9 mouse cellular contexts compared by ENCODE assay signal in the genomic region with DNA sequence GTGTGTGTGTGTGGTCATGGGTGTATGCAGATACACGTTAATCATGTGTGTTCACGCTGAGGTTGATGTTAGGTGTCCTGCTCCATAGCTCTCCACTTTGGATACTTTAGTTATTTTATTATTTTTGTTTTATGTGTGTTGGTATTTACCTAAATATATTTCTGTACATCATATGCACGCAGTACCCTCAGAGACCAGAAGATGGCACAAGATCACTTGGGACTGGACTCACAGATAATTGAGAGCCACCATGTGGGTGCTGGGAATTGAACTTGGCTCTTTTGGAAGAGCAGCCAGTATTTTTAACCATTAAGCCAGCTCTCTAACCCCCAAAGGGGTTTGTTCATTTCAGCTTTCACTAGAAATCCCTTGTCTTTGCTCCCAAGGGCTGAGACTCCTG. TPM values are rescaled to one million over a fixed set of nuclear protein-coding genes. Genes with fewer than 3 reads are reported as not detected.
DNase-seq lines count a peak whose midpoint lies in the region; ATAC-seq and TF ChIP-seq lines count a peak whose summit lies in the region.
"Had no signal": no experiment of that assay in that cellular context is flagged by ENCODE, and none has a peak within 500 bp of the region (broad histone marks: within the 10 kb centered on the region; RNA-seq: fewer than 3 reads in every experiment).

No protein-coding gene starts in this region.

- no peaks in the 10 kb centered on the region for H3K27me3 ChIP-seq in liver, adult 2 months (ENCODE audit: control insufficient read depth, insufficient read depth, low read length)
- H3K27me3 ChIP-seq in liver, embryonic 11.5 days (replicated peaks; ENCODE audit: control insufficient read depth, insufficient read depth, low read length) = no peaks in the 10 kb centered on the region
- H3K27me3 ChIP-seq: limb, embryonic 12.5 days had no signal

- H3K36me3 ChIP-seq in liver, adult 2 months (ENCODE audit: control insufficient read depth, insufficient read depth, low read length) = peaks cover 2% of the 10 kb centered on the region; the same call in 1 of the 2 replicates
- H3K36me3 ChIP-seq in liver, embryonic 11.5 days (ENCODE audit: control insufficient read depth, insufficient read depth, low read length) = no peaks in the 10 kb centered on the region; the same call in 1 of the 2 replicates
- H3K36me3 ChIP-seq: limb, embryonic 12.5 days had no signal

- no peak overlapping the region for H3K4me3 ChIP-seq in liver, adult 2 months (ENCODE audit: insufficient read depth, low read depth, low read length)
- no peak overlapping the region for H3K4me3 ChIP-seq in liver, embryonic 11.5 days (ENCODE audit: low read depth, low read length)
- H3K4me3 ChIP-seq: limb, embryonic 12.5 days had no signal

- no peak overlapping the region for H3K4me2 ChIP-seq in liver, embryonic 11.5 days
- H3K4me2 ChIP-seq: limb, embryonic 12.5 days had no signal

- H3K9ac ChIP-seq in liver, adult 2 months (ENCODE audit: low read depth, low read length) = no peak overlapping the region
- H3K9ac ChIP-seq in liver, embryonic 11.5 days (ENCODE audit: low read depth, low read length) = no peak overlapping the region
- H3K9ac ChIP-seq: limb, embryonic 12.5 days had no signal

- 98% methylated on average over 3 of the region's 3 CpGs for WGBS in liver, adult 2 months
- WGBS in liver, embryonic 11.5 days = 95% methylated on average over 3 of the region's 3 CpGs

- H3K79me2 ChIP-seq in liver, adult 2 months (ENCODE audit: control insufficient read depth, insufficient read depth, low read length) = no peaks in the 10 kb centered on the region; the same call in 1 of the 2 replicates

- peaks cover 11% of the 10 kb centered on the region for H3K4me1 ChIP-seq in liver, adult 2 months (ENCODE audit: control insufficient read depth, insufficient read depth, low read length)
- H3K4me1 ChIP-seq in liver, embryonic 11.5 days (replicated peaks; ENCODE audit: control insufficient read depth, insufficient read depth, low read length) = no peaks in the 10 kb centered on the region
- H3K4me1 ChIP-seq: limb, embryonic 12.5 days had no signal

- TF ChIP-seq POLR2A in liver, adult 2 months (IDR thresholded peaks at IDR 0.05; ENCODE audit: extremely low read depth, insufficient read depth, low read length) = no peak

- no peak for ATAC-seq in liver, embryonic 11.5 days (replicated peaks; ENCODE audit: low FRiP score)

- H3K27ac ChIP-seq in liver, adult 2 months (replicated peaks; ENCODE audit: insufficient read depth, low read depth, low read length) = no peak overlapping the region
- H3K27ac ChIP-seq in liver, embryonic 11.5 days (ENCODE audit: low read depth, low read length) = no peak overlapping the region
- H3K27ac ChIP-seq: limb, embryonic 12.5 days had no signal

- H3K9me3 ChIP-seq in liver, embryonic 11.5 days (ENCODE audit: control insufficient read depth, low read length) = no peaks in the 10 kb centered on the region
- H3K9me3 ChIP-seq: limb, embryonic 12.5 days had no signal

- TF ChIP-seq CTCF in liver, adult 2 months (IDR thresholded peaks at IDR 0.05; ENCODE audit: low read depth, low read length) = no peak; the same call in 1 of the 2 replicates

- DNase-seq in embryo, embryonic 10 days (ENCODE audit: low spot score) = peak; percentile 36
- DNase-seq in embryo, embryonic 9.5 days (ENCODE audit: extremely low spot score) = no peak
- DNase-seq in liver, adult 2 months (ENCODE audit: extremely low read depth, low read depth, low spot score) = peak; percentile 24
- DNase-seq in liver, embryonic 11.5 days (ENCODE audit: low spot score) = no peak
- peak; percentile 28 for DNase-seq in c-Kit-negative CD71-positive TER-119-positive erythroid progenitor cells, embryonic 14.5 days (ENCODE audit: low read depth, low spot score)
- peak; percentile 37 to 69 for DNase-seq in spleen, postnatal 10 days (ENCODE audit: low spot score in 2 of 2)
- no peak for DNase-seq in gastrocnemius, adult 8-10 months (ENCODE audit: low spot score in 2 of 2)
- DNase-seq in testis, postnatal 14 days (ENCODE audit: low spot score) = no peak

RNA-seq across cellular contexts. Expression of gene Otulin, which starts 48.1 kb away (rescaled TPM):
- 29.7 and 33.4 TPM in 2 replicates for total RNA-seq in liver, adult 2 months (2014; rRNA removed)
- 49.3 and 58.0 TPM in 2 replicates for polyA plus RNA-seq in liver, adult 2 months (2012; rRNA removed)
- polyA plus RNA-seq in liver, embryonic 11.5 days (2014; fragmentation: Nextera tagmentation; extraction: Ambion mirVana) = 45.9 and 47.5 TPM in 2 replicates
- 10 to 100 TPM; 17.6 to 22.3 (median 20.1) TPM for total RNA-seq in gastrocnemius, adult 8-10 months (2022)

Comparison
In these comparisons a context has a peak if more than half of its experiments do, and no peak if none do; other contexts are left out.
1. DNase-seq: peak in embryo, embryonic 10 days (single experiment), liver, adult 2 months (single experiment), c-Kit-negative CD71-positive TER-119-positive erythroid progenitor cells, embryonic 14.5 days (single experiment) and spleen, postnatal 10 days (2 of 2); none in embryo, embryonic 9.5 days (single experiment), liver, embryonic 11.5 days (single experiment), gastrocnemius, adult 8-10 months (0 of 2) and testis, postnatal 14 days (single experiment).